Mouse (Mus musculus): ENCODE data around the gene Lax1.

- TF ChIP-seq CTCF (IDR thresholded peaks at IDR 0.05; ENCODE audit: extremely low read depth, insufficient read depth, low read length), result no peak
- TF ChIP-seq POLR2A (IDR thresholded peaks at IDR 0.05; ENCODE audit: extremely low read depth, insufficient read depth, low read length), result no peak
Observed at GRCm38 (mm10) chr1:133658878-133659277, 31.0 kb downstream of the Lax1 start.
